Mouse (Mus musculus) gastrocnemius, adult 2 months (tissue): ENCODE measurements at regions not wholly inside any gene's neighbourhood (a gene's known extent, or its start where the extent isn't known, plus 50 kb on each side); places are given as distances from the start of the nearest gene placed in this dataset.

Experiments
- DNase-seq: peaks from one replicate; pipeline ENCODE4 v3.0.0; 2022
- H3K27ac ChIP-seq: fragments of 200-600 bp; 2 replicates; pipeline ENCODE4 v1.8.1; 2022; ENCODE audit warnings: mild to moderate bottlenecking
- H3K4me3 ChIP-seq: fragments of 200-600 bp; 2 replicates; pipeline ENCODE4 v1.8.1; 2022; ENCODE audit warnings: mild to moderate bottlenecking, moderate library complexity
- CTCF ChIP-seq: fragments of 200-600 bp; IDR thresholded peaks from 2 replicates; pipeline ENCODE4 v1.8.1; 2022; ENCODE audit warnings: antibody characterized with exemption, mild to moderate bottlenecking, moderate library complexity
- intact Hi-C: fragments of 180-260 bp; cut with DNase I; formaldehyde crosslinking; loops from one replicate; pipeline ENCODE4 v1.15.1; 2025

- intact Hi-C loops = no loop called here
Measured at GRCm38 (mm10) chr12:65552230-65552629, 326.9 kb downstream of the Wdr20rt start.

GRCm38 (mm10) chr12:65559036-65559435 is 333.7 kb downstream of the Wdr20rt start:
- TF ChIP-seq CTCF = no peak
- DNase-seq = no peak
- H3K27ac ChIP-seq = no peak overlapping the region
- intact Hi-C loops = no loop called here
- no peak overlapping the region for H3K4me3 ChIP-seq

More at GRCm38 (mm10) chr12:65552230-65552629, 326.9 kb downstream of the Wdr20rt start:
- Histone ChIP-seq H3K4me3 (no peak overlapping the region), H3K27ac (no peak overlapping the region)
- TF ChIP-seq CTCF = no peak
- DNase-seq = no peak

- no peak for TF ChIP-seq CTCF
- DNase-seq = no peak
- no peak overlapping the region for H3K27ac ChIP-seq
- intact Hi-C loops = no loop called here
- no peak overlapping the region for H3K4me3 ChIP-seq
Measured at GRCm38 (mm10) chr12:65559809-65560208, 334.5 kb downstream of the Wdr20rt start.

- no peak for TF ChIP-seq CTCF
Measured at GRCm38 (mm10) chr12:65571633-65572032, 346.3 kb downstream of the Wdr20rt start.

GRCm38 (mm10) chr12:65593559-65593958 is 368.2 kb downstream of the Wdr20rt start:
- no peak overlapping the region for H3K4me3 ChIP-seq
- intact Hi-C loops = no loop called here
- H3K27ac ChIP-seq = no peak overlapping the region
- no peak for DNase-seq
- no peak for TF ChIP-seq CTCF

More at GRCm38 (mm10) chr12:65571633-65572032, 346.3 kb downstream of the Wdr20rt start:
- DNase-seq = no peak
- Histone ChIP-seq H3K4me3 (no peak overlapping the region), H3K27ac (no peak overlapping the region)
- intact Hi-C loops = no loop called here

- no peak for TF ChIP-seq CTCF
- intact Hi-C loops = no loop called here
- no peak for DNase-seq
- no peak overlapping the region for H3K4me3 ChIP-seq
- H3K27ac ChIP-seq = no peak overlapping the region
Measured at GRCm38 (mm10) chr12:65594075-65594474, 368.8 kb downstream of the Wdr20rt start.

- Histone ChIP-seq H3K27ac (no peak overlapping the region), H3K4me3 (no peak overlapping the region)
- no peak for TF ChIP-seq CTCF
- intact Hi-C loops = no loop called here
- DNase-seq = no peak
Measured at GRCm38 (mm10) chr12:65644232-65644631, 418.9 kb downstream of the Wdr20rt start.

- H3K27ac ChIP-seq = no peak overlapping the region
- H3K4me3 ChIP-seq = no peak overlapping the region
- intact Hi-C loops = no loop called here
- TF ChIP-seq CTCF = no peak
- no peak for DNase-seq
Measured at GRCm38 (mm10) chr12:65656772-65657171, 431.5 kb downstream of the Wdr20rt start.

GRCm38 (mm10) chr12:65671673-65672072 is 446.4 kb downstream of the Wdr20rt start:
- Histone ChIP-seq H3K4me3 (no peak overlapping the region), H3K27ac (no peak overlapping the region)
- DNase-seq = no peak
- intact Hi-C loops = no loop called here
- TF ChIP-seq CTCF = no peak

GRCm38 (mm10) chr12:65673193-65673592 is 447.9 kb downstream of the Wdr20rt start:
- TF ChIP-seq CTCF = no peak
- Histone ChIP-seq H3K27ac (no peak overlapping the region), H3K4me3 (no peak overlapping the region)
- intact Hi-C loops = no loop called here
- DNase-seq = no peak

GRCm38 (mm10) chr12:65674916-65675660 is 449.8 kb downstream of the Wdr20rt start:
- DNase-seq = no peak

GRCm38 (mm10) chr12:65680335-65680734 is 455.0 kb downstream of the Wdr20rt start:
- intact Hi-C loops = no loop called here
- DNase-seq = no peak
- Histone ChIP-seq H3K27ac (no peak overlapping the region), H3K4me3 (no peak overlapping the region)
- TF ChIP-seq CTCF = no peak

More at GRCm38 (mm10) chr12:65674916-65675660, 449.8 kb downstream of the Wdr20rt start:
- Histone ChIP-seq H3K27ac (no peak overlapping the region), H3K4me3 (no peak overlapping the region)
- no peak for TF ChIP-seq CTCF
- intact Hi-C loops = no loop called here

GRCm38 (mm10) chr12:65681826-65682225 is 456.5 kb downstream of the Wdr20rt start:
- Histone ChIP-seq H3K4me3 (no peak overlapping the region), H3K27ac (no peak overlapping the region)
- TF ChIP-seq CTCF = no peak
- intact Hi-C loops = no loop called here
- DNase-seq = no peak

- Histone ChIP-seq H3K27ac (no peak overlapping the region), H3K4me3 (no peak overlapping the region)
- no peak for TF ChIP-seq CTCF
- no peak for DNase-seq
- intact Hi-C loops = no loop called here
Measured at GRCm38 (mm10) chr12:65704985-65705384, 479.7 kb downstream of the Wdr20rt start.
